Mouse (Mus musculus) G1E-ER4 (cell line): ENCODE results near the gene Plekhg5. TPM values are rescaled to one million over a fixed set of nuclear protein-coding genes. Genes with fewer than 3 reads are reported as not detected.

Experiments used
- GATA1 ChIP-seq: IDR thresholded peaks from one replicate; pipeline ENCODE4 v1.8.0; 2012; ENCODE audit warnings: low read length, inconsistent platforms
- polyA plus RNA-seq: library from polyadenylated mRNA; stranded (reverse); fragments of >175 nt; gene quantifications from 2 replicates; pipeline ENCODE4 v1.2.3, GENCODE M21; 2012

The Plekhg5 gene
- polyA plus RNA-seq, 1 experiment: 28.5 TPM

- TF ChIP-seq GATA1: no peak
Observed at GRCm38 (mm10) chr4:152126026-152126920, 54.0 kb downstream of the Plekhg5 start.

- TF ChIP-seq GATA1: no peak
Observed at GRCm38 (mm10) chr4:152127884-152128283, 55.6 kb downstream of the Plekhg5 start.

- TF ChIP-seq GATA1: no peak
Observed at GRCm38 (mm10) chr4:152128784-152129183, 56.5 kb downstream of the Plekhg5 start.

GRCm38 (mm10) chr4:152129395-152129930, 57.2 kb downstream of the Plekhg5 start:
- no peak for TF ChIP-seq GATA1

DNA sequence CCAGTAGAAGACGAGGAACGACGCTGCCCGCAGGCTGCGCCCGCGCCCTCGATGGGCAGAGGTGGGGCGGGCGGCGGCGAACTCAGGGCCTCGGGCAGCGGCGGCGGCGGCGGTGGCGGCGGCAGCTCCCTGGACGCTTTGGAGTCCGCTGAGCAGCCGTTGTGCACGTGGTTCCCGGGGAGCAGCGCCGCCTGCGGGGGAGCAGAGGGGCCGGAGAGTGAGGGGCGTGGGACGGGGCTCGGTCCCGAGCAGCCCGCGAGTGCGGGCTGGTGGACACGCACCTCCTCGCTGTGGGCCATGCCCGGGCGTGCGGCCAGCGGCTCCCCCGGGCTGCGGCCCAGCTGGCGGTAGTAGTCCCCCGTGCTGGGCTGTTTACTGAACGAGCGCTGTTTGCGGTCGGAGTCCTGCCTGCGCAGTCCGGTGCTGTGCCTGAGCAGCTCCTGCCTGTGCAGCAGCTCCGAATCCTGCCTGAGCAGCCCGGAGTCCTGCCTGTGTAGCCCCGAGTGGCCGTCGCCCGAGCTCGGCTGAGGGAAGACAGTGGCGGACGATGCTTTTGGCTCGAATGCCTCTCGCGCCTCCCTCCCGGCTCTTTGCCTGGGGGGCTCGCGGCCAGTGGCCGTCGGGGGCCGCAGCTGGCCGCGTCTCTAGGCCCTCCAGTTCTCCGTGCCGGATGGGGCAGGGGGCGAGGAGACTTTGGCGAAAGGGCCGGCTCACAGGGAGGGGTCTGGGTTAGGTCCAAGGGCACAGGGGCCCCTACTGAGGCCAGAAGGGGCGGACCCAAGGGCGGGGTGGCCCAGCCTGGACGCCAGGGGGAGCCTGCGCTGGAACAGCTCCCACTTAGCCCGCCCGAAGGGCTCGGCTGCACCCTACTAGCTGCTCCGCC, 58.7 kb downstream of the Plekhg5 start:
- no peak for TF ChIP-seq GATA1

DNA sequence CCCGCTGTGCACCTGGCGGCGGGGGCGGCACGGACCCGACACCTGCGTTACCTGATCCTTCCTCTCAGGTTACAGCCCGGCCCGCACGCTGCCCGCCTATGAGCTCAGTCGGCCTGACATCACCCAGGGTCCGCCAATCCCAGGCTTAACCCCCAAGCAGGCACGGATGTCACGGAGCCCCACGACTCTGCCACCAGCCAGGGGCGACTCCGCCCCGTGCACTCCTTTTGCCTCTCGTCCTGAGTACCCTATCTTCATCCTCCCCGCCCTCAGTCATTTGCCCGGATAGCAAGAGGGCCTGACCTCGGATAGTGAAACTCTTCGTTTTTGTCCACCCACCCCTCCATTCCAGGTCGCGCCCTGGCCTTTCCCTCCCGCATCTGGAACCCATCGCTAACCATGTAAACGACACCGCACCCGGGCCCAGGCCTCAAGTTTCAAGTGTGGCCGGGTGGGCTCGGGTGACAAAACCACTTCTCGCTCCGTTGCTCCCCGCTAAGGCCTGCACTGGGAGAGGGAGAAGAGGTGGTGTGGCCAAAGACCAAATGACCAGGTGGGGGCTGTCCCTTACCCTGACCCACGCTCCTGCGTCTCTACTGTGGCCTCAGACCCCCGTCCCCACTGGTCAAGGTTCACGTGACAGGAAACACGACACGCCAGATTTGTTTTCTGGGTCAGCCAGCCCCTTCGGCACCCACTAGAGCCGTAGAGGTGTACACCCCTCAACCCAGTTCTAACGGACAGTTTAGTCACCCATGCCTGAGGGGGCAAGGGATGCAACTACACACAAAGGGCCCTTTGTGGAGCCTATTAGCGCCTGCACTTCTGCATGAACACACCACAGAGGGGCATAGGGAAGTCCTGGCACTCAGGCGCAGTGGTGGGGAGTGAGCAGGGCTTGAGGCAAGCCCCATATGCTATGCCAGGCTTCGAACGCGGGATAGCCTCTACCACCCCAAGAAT, 59.8 kb downstream of the Plekhg5 start:
- no peak for TF ChIP-seq GATA1

GRCm38 (mm10) chr4:152132772-152133169, 60.5 kb downstream of the Plekhg5 start:
- TF ChIP-seq GATA1: no peak

GRCm38 (mm10) chr4:152133213-152133612, 60.9 kb downstream of the Plekhg5 start:
- no peak for TF ChIP-seq GATA1

- no peak for TF ChIP-seq GATA1
Observed at GRCm38 (mm10) chr4:152134507-152134906, 62.2 kb downstream of the Plekhg5 start.

DNA sequence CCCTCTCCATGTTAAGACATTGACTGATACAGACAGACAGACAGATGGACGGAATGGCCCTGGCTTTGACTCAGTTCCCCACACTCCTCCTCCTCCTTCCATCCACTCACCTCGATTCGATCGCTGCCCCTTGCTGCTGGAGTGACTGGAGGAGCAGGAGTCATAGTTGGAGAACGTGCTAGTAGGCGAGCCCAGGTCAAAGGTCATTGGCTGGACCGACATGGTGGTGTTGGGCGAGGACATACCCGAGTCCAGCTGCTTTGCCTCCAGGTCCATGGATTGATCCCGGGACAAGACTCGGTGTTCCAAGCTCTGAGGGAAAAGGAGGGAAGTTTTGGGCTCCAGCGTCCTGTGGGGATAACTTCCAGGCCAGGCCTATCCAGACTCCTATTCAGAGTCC, 63.1 kb downstream of the Plekhg5 start:
- TF ChIP-seq GATA1: no peak

GRCm38 (mm10) chr4:152136112-152136875, 64.0 kb downstream of the Plekhg5 start:
- TF ChIP-seq GATA1: no peak

- no peak for TF ChIP-seq GATA1
Observed at GRCm38 (mm10) chr4:152136876-152137250, 64.6 kb downstream of the Plekhg5 start.

DNA sequence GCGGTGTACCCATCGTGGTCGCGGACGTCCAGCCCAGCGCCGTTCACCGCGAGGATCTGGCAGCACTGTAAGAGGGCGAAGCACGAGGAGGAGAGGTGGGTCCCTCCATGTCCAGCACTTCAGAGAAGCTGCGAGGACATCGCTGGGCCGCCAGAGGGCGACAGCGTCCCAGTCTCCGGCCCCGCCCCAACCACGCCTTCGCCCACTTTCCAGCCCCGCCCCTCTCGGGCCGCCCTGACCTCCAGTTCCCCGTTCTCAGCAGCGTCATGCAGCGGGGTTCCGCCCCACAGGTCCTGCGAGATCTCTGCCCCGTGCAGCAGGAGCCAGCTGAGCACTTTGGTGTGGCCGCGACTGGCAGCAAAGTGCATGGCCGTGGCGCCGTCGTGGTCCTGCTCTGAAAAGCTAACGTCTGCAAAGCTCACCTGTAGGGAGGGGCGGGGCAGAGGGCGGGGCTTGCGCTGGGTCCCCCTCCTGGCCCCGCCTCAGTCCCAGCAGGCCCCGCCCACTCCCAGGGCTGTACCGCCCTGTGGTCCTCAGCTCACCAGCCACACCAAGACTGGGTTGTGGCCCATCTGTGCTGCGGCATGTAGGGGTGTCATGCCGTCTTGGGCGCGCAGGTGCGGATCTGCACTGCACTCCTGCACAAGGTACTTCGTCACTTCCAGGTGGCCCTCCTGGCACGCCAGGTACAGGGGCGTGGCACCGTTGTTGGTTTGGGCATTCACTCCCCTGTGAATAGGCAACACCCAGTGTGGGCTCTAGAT, 66.4 kb downstream of the Plekhg5 start:
- TF ChIP-seq GATA1: no peak
